Mouse (Mus musculus): Measurements from ENCODE around the gene Jakmip3.

Gene Jakmip3

DNA sequence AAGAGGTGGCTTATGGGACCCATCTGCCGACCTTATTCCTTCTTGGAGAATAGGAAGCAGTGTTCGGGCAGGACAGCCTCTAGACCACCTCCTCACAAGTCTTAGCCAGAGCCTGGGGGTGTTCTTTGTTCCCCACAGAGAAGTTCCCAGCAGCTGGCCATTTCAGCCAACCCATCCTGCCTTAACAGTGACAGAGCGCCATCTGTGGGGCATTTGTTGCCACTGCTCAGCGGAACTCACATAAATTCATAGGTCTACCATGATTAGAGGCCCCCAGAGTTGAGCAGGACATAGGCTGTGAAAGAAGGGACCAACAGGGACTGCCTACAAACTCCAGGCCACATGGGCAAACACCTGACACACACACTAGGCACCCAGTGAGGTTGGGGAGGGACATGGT, 122.9 kb downstream of the Jakmip3 start:
- no peak for DNase-seq (ENCODE audit: low spot score in 2 of 2)

DNA sequence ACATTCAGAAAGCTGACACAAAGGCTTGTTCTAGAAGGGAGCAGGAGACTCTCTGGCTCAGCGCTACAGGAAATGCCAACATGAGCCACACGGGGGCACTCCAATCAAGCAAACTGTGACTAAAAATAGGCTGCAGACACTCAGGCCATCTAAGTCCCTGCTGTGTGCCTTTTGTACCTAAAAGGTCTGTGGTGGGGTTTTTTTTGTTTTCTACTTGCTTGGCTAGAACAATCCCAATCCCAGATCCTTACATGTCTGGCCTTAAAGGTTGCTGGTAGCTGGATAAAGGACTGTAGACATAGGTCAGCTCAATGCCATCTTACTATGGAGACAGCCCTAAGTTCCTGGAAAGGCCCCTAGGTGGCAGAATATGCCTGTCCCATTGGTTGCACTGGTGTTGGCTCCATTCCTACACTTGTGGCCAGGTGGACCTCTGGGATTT, 127.7 kb downstream of the Jakmip3 start:
- peak; percentile 32 for DNase-seq (ENCODE audit: low spot score in 2 of 2)

DNA sequence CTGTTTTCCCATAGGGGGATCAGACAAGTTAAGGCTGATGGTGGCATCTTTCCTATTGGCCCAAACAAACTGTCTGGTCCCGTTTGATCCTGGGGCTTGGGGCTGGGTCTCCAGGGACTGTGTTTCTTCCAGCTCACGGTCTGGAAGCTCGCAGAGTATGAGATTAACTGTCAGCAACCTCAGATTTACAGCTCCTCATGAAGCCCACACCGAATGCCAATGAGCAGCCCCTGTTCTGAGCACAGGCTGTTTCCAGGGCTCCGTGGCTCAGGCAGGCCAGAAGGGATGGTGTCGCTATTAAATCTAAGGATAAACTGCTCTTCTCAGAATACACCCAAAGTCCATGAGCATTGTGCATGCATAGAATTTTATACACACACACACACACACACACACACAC, 133.7 kb downstream of the Jakmip3 start:
- DNase-seq (ENCODE audit: low spot score in 2 of 2): no peak

DNA sequence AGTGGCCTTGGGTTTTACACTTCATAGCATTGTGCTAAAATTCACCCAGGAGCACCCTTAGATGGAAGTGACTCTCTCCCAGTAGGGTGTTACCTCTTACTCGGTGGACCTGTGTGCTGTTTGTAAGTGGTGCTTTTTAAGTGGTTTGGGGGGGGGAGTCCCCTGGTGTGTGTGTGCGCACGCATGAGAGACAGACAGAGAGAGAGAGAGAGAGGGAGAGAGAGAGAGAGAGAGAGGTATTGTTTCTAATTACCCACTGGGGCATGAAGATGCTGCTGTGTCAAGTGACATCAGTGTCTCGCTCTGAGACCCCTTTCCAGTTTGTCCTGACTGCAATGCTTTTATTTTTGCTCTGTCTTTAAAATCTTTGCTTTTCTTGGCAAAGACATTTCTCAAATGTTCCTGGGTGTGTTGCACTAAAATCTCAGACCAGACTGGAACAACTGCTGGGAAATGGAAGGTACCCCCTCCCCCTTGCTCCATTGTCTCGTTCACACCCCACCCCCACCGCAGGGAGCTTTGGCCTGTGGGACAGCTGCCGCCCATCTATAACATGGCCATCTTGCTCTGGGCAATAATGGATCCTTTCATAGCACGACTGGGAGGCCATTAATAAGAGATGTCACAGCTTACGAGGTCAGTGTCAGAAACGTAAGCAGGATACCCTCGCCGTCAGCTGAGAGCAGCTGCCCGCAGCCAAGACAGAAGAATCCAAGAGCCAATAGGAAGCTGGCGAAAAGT, 134.7 kb downstream of the Jakmip3 start:
- no peak for DNase-seq (ENCODE audit: low spot score in 2 of 2)

GRCm38 (mm10) chr7:139077283-139077682, 136.8 kb downstream of the Jakmip3 start:
- no peak for DNase-seq (ENCODE audit: low spot score in 2 of 2)

DNA sequence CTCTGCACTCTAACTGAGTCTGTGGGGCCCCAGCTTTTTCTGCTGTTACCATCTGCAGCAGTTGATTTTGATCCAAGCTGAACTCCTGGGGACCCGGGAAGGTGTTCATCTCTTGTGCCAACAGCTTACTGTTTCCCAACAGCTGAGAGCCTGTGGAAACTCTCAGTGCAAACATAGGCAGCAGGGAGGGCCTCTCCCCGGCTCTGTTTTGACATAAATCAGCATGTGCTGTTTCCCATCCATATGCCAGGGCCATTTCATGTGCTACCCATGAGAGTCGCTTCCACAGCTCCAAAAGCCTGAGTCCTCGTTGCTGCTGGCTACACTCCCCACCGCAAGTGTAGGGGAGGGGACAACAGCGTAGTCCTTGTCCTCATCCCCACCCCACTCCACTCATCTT, 137.7 kb downstream of the Jakmip3 start:
- DNase-seq (ENCODE audit: low spot score in 2 of 2): no peak

GRCm38 (mm10) chr7:139079141-139079540, 138.6 kb downstream of the Jakmip3 start:
- no peak for DNase-seq (ENCODE audit: low spot score in 2 of 2)

DNA sequence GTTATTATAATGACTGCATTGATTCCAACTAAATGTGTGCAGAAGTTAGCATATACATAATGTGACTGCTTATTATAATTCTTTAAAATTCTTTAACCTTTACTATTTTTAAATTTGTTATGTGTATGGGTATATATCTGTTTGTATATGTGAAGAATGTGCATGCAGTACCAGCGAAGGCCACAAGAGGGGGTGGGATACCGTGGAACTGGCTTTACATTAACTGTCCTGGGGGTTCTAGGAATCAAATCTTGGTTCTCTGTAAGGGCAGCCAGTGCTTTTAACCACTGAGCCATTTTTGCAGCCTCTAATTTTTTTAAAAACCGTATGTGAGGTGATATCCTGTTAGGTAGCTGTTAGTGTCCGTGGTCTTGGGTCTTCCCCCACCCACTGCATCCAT, 140.2 kb downstream of the Jakmip3 start:
- no peak for DNase-seq (ENCODE audit: low spot score in 2 of 2)

DNA sequence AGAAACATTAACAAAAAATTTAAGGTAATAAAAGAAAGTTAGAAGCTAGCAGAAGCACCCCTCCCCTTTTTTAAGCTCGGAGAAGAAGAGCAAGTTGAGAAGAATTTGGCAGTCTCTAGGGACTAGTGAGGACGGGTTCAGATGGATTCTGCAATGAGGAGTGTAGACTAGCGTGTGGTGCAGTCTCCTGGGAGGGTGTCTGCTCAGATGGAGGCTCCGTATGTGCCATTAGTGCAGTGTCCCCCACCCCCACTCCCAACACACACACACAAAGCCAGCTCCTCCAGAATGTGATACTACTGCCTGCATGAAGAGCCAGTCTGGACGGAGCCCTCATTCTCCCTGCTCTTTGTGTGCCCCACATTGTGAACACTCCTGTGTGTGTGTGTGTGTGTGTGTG, 140.6 kb downstream of the Jakmip3 start:
- DNase-seq (ENCODE audit: low spot score in 2 of 2): no peak

DNA sequence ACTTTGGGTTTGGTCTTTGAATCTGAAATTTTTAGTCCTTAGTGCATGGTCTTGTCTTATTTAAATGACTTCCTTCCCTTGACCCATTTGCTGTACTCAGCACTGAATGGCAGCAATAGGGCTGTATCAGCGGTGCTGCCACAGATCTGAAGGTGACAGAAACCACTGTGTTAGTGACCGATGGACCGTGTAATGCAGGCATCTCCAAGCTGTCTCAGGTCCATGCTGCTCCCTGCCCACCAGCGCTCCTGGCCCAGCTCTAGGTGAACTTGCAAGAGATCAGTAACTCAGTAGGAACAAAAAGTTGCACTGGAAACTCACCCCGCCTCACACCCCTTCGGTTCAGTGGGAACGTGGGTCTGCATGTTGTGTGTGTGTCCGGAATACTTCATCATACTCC, 141.8 kb downstream of the Jakmip3 start:
- DNase-seq (ENCODE audit: low spot score in 2 of 2): no peak

DNA sequence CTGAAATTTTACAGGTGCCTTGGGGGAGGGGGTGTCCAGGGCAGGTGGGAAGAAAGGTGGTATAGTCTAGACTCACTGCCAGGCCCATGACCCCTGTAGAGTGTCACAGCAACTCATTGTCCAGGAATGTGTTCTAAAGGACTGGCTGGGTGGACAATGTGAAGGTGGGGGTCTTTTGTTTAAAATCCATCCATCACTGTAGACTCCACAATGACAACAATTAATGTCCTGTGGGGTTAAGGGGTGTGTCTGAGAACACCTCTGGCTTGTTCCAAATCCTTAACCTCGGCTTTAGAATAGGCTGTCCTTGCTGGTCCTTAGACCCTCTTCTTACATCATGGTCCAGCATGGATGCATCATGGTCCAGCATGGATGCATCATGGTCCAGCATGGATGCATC, 143.8 kb downstream of the Jakmip3 start:
- DNase-seq (ENCODE audit: low spot score in 2 of 2): no peak

DNA sequence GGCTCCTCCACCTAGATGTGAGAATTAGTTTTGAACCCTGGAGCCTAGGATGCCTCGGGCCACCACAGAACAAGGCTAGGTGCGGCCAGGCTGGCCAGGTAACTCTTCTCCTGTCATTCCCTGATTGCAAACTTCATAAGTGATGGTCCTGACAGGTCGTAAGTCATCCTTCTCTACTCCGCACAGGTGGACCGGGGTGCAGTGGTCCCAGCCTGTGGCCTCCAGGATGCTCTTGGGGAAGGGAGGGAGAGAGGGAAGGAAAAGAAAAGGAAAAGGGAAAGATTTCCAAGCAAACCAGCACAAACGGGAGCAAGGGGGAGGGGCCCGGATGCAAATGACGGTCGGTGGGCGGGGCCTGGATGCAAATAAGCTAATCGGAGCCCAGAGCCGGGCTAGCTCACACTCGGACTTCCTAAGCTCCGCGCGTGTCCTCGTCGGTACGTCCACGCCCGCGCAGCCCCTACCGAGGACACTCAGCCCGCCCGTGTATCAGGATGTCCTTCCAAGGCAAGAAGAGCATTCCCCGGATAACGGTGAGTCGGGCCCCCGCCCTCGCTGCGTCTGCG, 145.2 kb downstream of the Jakmip3 start, which contains the start of gene Dpysl4:
TSS of gene Dpysl4 (plus strand) at position 373 of the 566 bp plus-strand sequence.
- no peak for DNase-seq (ENCODE audit: low spot score in 2 of 2)

DNA sequence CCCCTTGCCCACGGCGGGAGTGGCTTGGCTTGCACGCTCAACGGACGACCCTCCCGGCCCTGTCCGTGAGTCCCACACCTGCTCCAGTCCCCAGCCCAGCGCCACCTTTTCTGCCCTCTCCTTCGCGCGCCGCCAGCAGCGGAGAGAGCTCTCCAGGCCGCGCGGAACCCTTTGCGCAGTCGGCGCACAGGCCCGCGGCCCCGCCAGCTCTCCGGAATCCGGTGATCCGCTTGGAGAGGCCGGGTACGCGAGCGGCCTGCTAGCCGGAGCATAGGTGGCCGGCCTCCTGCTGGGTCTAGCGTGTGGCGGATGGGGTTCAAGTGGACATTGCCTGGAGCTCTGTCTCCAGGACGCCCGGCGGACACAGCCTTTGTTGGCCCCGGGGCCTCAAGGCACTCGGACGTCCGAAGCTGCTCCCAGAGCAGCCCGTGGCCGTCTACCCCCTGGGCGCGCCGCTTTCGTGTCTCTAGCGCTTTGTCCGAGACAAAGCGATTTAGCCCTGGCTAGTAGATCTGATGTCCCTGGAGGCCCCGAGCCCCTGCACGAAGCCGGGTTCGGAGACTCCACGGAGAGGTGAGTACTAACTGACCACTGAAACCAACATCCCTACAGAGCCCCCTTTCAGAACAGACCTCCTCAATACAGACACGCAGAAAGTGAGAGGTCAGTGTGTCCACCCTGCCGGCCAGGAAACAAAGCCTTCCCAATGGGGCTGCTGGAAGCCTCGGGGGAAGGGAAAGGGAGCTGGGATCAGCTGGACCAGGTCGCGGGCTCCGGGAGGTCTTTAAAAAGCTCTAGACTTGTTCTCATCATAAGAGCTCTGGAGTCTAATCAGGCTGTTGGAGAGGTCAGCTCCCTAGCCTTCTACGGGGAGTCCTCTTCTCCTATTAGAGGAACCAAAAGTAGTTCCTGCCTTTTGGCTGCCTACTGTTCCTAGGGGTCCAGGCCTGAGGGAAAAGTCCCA, 145.9 kb downstream of the Jakmip3 start:
- DNase-seq (ENCODE audit: low spot score in 2 of 2): no peak

DNA sequence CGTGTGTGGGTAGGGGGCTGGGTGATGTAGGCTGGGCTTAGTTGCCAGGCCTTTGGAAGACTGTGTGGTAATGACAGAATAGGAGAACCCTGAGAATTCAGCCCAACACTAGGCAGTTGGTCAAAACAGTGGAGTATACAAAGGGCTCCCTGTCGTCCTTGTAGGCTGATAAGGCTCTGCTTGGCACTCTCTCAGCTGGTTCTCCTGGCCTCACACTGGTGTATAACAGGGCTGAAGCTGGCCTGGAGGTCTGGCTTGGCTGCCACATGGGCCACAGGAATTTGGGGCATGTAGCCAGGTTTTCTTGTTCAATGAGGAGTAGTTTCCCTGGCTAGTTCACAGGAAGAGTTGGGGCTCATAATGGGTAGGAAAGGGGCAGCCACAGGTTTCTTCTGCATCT, 147.3 kb downstream of the Jakmip3 start:
- DNase-seq (ENCODE audit: low spot score in 2 of 2): no peak

GRCm38 (mm10) chr7:139089892-139090874, 149.7 kb downstream of the Jakmip3 start:
- no peak for DNase-seq (ENCODE audit: low spot score in 2 of 2)

- DNase-seq (ENCODE audit: low spot score in 2 of 2): no peak
Observed at GRCm38 (mm10) chr7:139091681-139092080, 151.2 kb downstream of the Jakmip3 start.

GRCm38 (mm10) chr7:139092676-139093075, 152.1 kb downstream of the Jakmip3 start:
- no peak for DNase-seq (ENCODE audit: low spot score in 2 of 2)

DNA sequence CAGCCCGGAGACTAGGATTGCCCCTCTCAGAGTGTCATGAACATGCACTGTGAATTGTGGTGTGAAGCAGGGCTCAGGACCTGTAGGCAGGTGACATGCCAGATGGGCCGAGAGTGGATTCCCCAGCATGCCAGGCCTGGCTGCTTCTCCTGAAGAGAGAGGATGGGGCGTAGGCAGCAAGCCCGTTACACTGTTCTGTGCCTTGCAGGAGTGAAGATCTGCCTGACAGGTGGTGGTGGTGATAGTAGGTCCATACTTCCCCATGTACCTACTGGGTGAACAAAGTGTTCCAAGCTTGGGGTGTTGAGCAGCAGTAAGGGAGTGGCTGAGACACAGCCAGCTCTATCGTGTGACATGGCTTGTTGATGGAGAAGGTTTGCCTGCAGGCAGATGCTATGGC, 152.6 kb downstream of the Jakmip3 start:
- no peak for DNase-seq (ENCODE audit: low spot score in 2 of 2)

DNA sequence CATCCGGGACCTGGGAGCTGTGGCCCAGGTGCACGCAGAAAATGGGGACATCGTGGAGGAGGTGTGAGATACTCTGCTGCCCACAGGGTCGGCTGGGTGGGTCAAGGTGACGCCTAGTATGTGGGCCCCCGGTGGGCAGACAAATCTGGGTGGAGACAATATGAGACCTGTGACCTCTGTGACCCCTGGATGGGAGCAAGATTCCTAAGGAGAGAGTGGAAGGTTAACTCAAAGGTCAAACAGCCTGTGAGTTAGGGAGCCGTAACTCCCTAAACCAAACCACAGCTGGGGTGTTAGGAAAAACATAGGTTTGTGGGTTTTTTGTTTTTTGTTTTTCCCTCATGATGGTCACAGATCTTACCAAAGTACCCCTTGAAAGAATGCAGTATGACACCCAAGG, 153.3 kb downstream of the Jakmip3 start:
- no peak for DNase-seq (ENCODE audit: low spot score in 2 of 2)

- DNase-seq (ENCODE audit: low spot score in 2 of 2): no peak
Observed at GRCm38 (mm10) chr7:139094761-139095160, 154.2 kb downstream of the Jakmip3 start.

DNA sequence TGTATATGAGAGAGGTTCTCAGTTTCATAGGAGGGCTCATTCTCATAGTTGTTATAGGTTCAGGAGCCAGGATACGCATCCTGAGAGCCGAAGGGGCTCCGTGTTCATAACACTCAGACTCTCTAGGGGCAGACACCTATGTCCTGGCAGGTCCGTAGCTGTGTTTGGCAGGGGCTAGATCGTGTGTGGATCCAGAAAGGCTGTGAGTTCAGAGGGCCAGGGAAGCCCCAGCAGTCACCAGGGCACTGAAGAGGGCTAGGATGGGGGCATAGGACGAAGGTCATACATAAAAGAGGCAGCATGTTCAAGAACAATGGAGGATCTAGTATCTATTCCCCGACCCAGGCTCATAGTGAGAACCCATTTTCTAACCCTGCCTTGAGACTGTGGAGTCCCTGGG, 154.8 kb downstream of the Jakmip3 start:
- no peak for DNase-seq (ENCODE audit: low spot score in 2 of 2)

All from natural killer cell, adult 2 months (primary cell).